Mouse (Mus musculus) testis, adult 2 months (tissue): ENCODE data around the gene Gpr142.

Experiments
- CTCF ChIP-seq: fragments of 200-500 bp; IDR thresholded peaks from 2 replicates; pipeline ENCODE4 v1.5.1; 2012; ENCODE audit warnings: low read depth, mild to moderate bottlenecking, inconsistent platforms, low read length, moderate library complexity; ENCODE audit not compliant: control insufficient read depth, insufficient read depth, insufficient replicate concordance
- POLR2A ChIP-seq: fragments of 200-500 bp; IDR thresholded peaks from 2 replicates; pipeline ENCODE4 v1.6.1; 2012; ENCODE audit warnings: low read depth, mild to moderate bottlenecking, inconsistent platforms, low read length, moderate library complexity; ENCODE audit not compliant: control insufficient read depth

DNA sequence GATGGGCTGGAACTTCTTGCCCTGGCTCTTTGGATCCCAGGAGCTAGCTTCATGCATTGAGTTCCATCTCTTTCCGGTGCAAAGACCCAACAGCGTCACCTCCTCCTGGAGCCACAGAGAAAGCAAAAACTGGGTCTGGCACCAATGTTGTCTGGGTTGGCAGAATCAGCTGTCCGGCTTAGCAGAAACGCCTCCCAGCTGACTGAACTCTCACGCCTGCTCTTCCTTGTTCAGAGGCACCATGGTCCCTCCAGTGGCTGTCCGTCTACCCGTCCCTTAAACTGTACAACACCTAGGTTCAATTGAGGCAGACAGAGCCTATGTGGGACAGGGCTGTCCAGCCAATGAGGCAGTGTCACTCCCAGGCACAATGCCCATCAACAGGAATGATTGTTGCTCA is 1.5 kb upstream of the Gpr142 start:
- TF ChIP-seq POLR2A = no peak
- TF ChIP-seq CTCF = no peak
